Mouse (Mus musculus) intestine, embryonic 15.5 days (tissue): ENCODE measurements around the gene Hes1. TPM values are rescaled to one million over a fixed set of nuclear protein-coding genes. Genes with fewer than 3 reads are reported as not detected.

Experiments
- ATAC-seq: fragments of 200-750 bp; cut with Nextera tagmentation; 2 replicates; pipeline ENCODE4 v1.8.0; 2017; ENCODE audit warnings: moderate TSS enrichment, moderate library complexity
- H3K27ac ChIP-seq: fragments of 300-500 bp; sonication (generic); 2 replicates; pipeline ENCODE4 v1.5.1; 2015; ENCODE audit warnings: mild to moderate bottlenecking, inconsistent platforms
- H3K27me3 ChIP-seq: fragments of 300-500 bp; sonication (generic); replicated peaks from 2 replicates; pipeline ENCODE4 v1.6.1; 2015; ENCODE audit warnings: inconsistent platforms
- H3K36me3 ChIP-seq: fragments of 300-500 bp; sonication (generic); 2 replicates; pipeline ENCODE4 v1.6.1; 2015; ENCODE audit warnings: inconsistent platforms
- H3K4me1 ChIP-seq: fragments of 300-500 bp; sonication (generic); replicated peaks from 2 replicates; pipeline ENCODE4 v1.6.1; 2015; ENCODE audit warnings: inconsistent platforms
- H3K4me2 ChIP-seq: fragments of 300-500 bp; sonication (generic); replicated peaks from 2 replicates; pipeline ENCODE4 v1.6.1; 2015; ENCODE audit warnings: mild to moderate bottlenecking, inconsistent platforms
- H3K4me3 ChIP-seq: fragments of 300-500 bp; sonication (generic); replicated peaks from 2 replicates; pipeline ENCODE4 v1.5.1; 2015; ENCODE audit warnings: inconsistent platforms
- H3K9ac ChIP-seq: fragments of 300-500 bp; sonication (generic); 2 replicates; pipeline ENCODE4 v1.6.1; 2015; ENCODE audit warnings: inconsistent platforms
- H3K9me3 ChIP-seq: fragments of 300-500 bp; sonication (generic); 2 replicates; pipeline ENCODE4 v1.6.1; 2016; ENCODE audit warnings: inconsistent platforms
- WGBS: fragments of 180-500 bp; shearing (Covaris S2); methylation state at CpG from one replicate; pipeline ENCODE4 v1.1.7; 2015; 5-methylcytosine and 5-hydroxymethylcytosine counted together
- polyA plus RNA-seq: library from polyadenylated mRNA; unstranded; fragments of >200 nt; fragmentation: Nextera tagmentation; extraction: Ambion mirVana; gene quantifications from 2 replicates; pipeline ENCODE4 v1.2.1, GENCODE M21; 2015

Hes1 gene
- 55.7 and 67.4 TPM in 2 replicates for polyA plus RNA-seq

DNA sequence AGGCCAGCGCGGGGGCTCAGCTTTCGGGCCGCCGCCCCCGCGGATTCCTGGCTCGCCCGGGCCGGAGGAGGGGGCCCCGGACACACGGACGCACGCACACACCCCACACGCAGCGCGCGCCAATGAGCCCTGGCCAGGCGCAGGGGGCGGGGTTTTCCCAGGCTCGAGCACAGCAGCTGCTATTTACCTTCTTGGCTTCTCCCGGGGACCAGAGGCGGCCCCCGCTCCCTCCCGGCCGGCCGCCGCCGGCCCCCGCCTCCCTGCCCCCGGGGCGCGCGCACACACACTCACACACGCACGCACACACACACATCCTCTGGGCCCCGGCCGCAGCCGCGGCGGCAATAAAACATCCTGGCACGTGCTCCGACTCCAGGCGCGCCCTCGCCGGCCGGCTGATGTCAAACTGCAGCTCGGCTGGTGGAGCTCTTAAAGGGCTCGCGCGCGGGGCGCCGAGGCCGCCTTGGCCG, at the start of gene Hes1:
TSS of gene Hes1 (plus strand) at position 401 of the 470 bp plus-strand sequence.
- peak; percentile 87 for ATAC-seq
- under 1% methylated on average over 57 of the region's 57 CpGs for WGBS
- no peaks in the 10 kb centered on the region for H3K27me3 ChIP-seq
- H3K27ac ChIP-seq = peak within 1 kb of the TSS; percentile 99
- peak within 1 kb of the TSS; percentile 65 for H3K4me3 ChIP-seq
- H3K36me3 ChIP-seq = no peaks in the 10 kb centered on the region
- no peaks in the 10 kb centered on the region for H3K9me3 ChIP-seq
- H3K4me1 ChIP-seq = peaks cover 47% of the 10 kb centered on the region
- H3K4me2 ChIP-seq = peak within 1 kb of the TSS; percentile 89
- H3K9ac ChIP-seq = peak within 1 kb of the TSS; percentile 89

DNA sequence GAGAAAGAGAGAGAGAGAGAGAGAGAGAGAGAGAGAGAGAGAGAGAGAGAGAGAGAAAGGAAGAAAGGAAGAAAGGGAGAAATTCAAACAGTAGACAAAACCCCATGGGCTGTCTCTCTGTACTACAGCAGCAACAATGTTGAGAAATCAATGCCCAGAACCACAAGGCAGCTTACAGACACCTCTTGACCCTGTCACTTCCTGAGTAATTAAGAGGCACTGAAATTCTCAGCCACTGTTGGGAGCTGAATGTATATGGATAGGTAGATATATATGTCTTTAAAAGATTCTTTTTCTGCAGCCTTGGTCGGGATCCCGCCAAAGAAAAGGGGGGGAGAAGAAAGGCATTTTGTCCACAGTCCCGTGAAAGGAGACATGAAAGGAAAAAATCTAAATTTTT, 48.1 kb upstream of the Hes1 start:
- WGBS = 34% methylated on average over 3 of the region's 3 CpGs
- no peak for ATAC-seq
- no peak overlapping the region for H3K9ac ChIP-seq
- H3K4me2 ChIP-seq = no peak overlapping the region
- no peaks in the 10 kb centered on the region for H3K9me3 ChIP-seq
- peaks cover 21% of the 10 kb centered on the region for H3K4me1 ChIP-seq
- no peaks in the 10 kb centered on the region for H3K27me3 ChIP-seq
- no peak overlapping the region for H3K4me3 ChIP-seq
- no peak overlapping the region for H3K27ac ChIP-seq
- no peaks in the 10 kb centered on the region for H3K36me3 ChIP-seq

DNA sequence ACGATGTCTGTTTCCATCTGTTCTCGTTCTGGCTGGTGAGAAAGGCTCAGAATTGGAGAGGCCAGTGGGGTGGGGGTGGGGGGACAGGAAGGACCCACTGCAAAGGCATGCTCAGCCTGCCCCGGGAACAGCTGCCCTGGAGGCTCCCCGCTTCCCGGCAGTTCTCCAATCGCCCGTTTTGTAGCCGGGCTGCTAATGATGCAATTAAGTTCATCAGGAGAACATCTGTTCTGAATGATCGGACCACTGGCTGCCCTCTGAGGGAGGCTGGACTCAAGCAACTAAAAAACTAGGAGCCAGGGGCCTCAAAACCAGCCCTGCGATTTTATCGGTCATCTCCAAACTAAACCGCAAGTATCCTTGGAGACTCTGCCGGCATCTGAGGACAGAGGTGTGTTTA, 44.1 kb upstream of the Hes1 start:
- Histone ChIP-seq H3K9me3 (no peaks in the 10 kb centered on the region), H3K9ac (no peak overlapping the region), H3K36me3 (no peaks in the 10 kb centered on the region), H3K4me2 (peak overlapping the region; percentile 17), H3K27me3 (no peaks in the 10 kb centered on the region), H3K27ac (peak overlapping the region; percentile 44; the same call in 1 of the 2 replicates), H3K4me3 (no peak overlapping the region), H3K4me1 (peaks cover 21% of the 10 kb centered on the region)
- ATAC-seq = peak; percentile 42
- 26% methylated on average over 13 of the region's 13 CpGs for WGBS

DNA sequence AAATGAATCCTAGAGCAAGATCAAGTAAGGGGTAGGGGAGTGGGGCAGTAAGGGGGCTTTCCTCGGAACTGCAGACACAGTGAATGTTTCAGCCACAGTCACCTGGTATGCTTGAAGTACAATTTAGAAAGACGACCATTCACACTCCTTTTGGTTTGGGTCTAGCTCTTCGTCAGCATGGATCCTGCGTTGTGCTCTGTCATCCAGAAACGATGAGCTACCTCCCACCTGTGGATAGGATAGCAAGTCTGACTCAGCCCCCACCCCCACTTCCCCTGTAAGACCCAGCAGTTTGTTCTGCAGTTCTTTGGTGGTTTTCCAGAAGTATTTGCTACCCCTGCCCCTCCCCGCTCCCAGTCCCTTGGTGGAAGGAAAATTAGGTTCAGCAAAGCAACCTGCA, 41.8 kb upstream of the Hes1 start:
- Histone ChIP-seq H3K9ac (no peak overlapping the region), H3K36me3 (no peaks in the 10 kb centered on the region), H3K27ac (no peak overlapping the region), H3K9me3 (no peaks in the 10 kb centered on the region), H3K4me3 (no peak overlapping the region), H3K27me3 (no peaks in the 10 kb centered on the region), H3K4me1 (peaks cover 21% of the 10 kb centered on the region), H3K4me2 (no peak overlapping the region)
- 69% methylated on average over 6 of the region's 6 CpGs for WGBS
- ATAC-seq = no peak

DNA sequence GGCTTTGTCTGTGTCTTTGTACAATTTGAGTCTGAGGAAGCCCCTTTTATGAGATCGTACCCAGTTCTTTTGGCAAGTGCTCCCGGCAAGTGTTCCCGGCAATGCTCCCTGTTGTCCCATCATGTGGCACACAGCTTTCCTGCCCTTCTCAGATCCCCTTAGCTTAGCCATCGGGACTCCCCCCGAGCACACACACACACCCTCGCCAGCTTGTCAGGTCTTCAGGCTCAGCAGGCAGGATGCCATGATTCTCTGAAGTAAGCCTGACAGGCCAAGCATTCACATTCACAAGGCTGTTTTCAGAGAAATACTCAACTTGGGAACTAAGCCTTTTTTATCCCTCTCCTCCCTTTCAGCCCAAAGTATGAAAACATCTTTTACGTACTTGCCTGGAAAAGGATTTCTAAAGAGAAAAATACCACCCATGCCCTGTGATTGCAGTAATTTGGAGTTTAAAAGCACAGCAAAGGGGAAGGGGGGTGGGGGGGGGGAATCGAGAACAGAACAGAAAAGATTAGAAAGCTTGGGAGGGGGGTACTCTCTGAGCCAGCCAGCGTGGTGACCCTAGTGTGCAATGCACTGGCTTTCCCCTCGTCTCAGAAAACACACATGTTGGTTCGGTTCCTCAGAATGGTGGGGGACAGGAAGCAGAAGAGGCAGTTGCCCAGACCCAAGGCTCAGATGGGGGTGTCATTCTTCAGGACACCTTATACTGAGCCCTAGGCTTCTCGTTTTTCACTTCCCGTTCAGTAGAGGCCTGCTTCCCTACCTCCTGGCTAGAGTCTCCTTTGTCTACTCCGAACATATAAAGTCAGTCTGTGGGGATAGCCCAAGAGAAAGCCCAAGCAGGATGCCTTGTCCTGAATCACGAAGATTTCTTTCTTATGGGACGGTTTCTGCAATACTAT, 41.0 kb upstream of the Hes1 start:
- no peak overlapping the region for H3K27ac ChIP-seq
- H3K9ac ChIP-seq = no peak overlapping the region
- H3K36me3 ChIP-seq = no peaks in the 10 kb centered on the region
- WGBS = 80% methylated on average over 16 of the region's 16 CpGs
- H3K27me3 ChIP-seq = no peaks in the 10 kb centered on the region
- H3K4me3 ChIP-seq = no peak overlapping the region
- ATAC-seq = no peak
- peaks cover 23% of the 10 kb centered on the region for H3K4me1 ChIP-seq
- H3K9me3 ChIP-seq = no peaks in the 10 kb centered on the region
- H3K4me2 ChIP-seq = no peak overlapping the region

DNA sequence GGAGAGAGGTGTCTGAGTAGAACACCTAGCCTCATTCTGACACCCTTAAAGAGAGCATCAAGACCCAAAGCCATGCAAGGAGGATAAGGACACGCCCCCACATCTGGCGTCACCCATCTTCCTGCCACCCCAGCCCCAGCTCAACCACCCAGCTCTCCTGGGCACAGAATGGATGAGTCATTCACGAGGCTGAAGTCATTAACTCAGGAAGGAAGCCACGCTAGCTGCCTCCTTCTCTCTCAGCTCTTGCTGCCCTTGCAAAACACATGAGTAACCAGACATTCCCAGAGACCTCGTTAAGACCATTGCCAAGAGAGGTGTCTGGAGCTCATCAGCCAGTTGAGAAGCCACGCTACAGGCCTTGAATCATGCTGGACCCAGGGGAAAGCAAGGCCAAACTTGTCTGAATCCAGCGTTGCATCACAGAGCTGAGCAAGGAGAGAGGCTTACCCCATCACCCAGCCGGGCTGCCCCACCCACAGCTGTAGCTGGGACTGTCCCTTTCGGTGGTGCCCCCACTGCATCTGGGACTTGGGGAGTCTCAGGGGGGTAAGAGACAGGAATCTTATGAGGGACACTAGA, 39.4 kb upstream of the Hes1 start:
- peaks cover 17% of the 10 kb centered on the region for H3K4me1 ChIP-seq
- H3K27ac ChIP-seq = no peak overlapping the region
- 42% methylated on average over 9 of the region's 9 CpGs for WGBS
- H3K36me3 ChIP-seq = no peaks in the 10 kb centered on the region
- H3K4me3 ChIP-seq = no peak overlapping the region
- no peaks in the 10 kb centered on the region for H3K27me3 ChIP-seq
- 0 out of 2 replicates have a peak, but pooled peaks have one; percentile 16 for ATAC-seq
- H3K9ac ChIP-seq = no peak overlapping the region
- no peak overlapping the region for H3K4me2 ChIP-seq
- H3K9me3 ChIP-seq = no peaks in the 10 kb centered on the region

DNA sequence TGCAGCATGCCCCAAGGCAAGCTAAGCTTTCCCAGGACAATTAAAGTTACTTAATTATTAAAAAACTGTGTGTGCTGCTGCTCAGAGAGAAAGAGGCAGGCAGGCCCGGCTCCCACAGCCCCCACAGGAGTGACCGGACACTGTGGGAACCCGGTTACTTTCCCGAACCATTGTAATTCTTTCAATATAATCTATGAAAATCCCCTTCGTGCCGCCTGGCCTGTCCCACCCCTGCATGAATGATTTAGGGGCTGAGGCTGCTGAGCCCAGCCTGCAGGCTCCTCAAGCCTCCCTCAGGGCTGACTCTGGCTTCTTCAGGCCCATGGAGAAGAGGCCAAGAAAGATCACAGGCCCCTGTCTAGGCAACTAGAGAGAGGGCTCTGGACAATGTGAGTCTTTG, 36.0 kb upstream of the Hes1 start:
- Histone ChIP-seq H3K4me2 (no peak overlapping the region), H3K9me3 (no peaks in the 10 kb centered on the region), H3K9ac (no peak overlapping the region), H3K27me3 (no peaks in the 10 kb centered on the region), H3K36me3 (no peaks in the 10 kb centered on the region), H3K4me1 (peaks cover 9% of the 10 kb centered on the region; the same call in 1 of the 2 replicates), H3K27ac (no peak overlapping the region), H3K4me3 (no peak overlapping the region)
- ATAC-seq = no peak
- WGBS = 54% methylated on average over 6 of the region's 6 CpGs

DNA sequence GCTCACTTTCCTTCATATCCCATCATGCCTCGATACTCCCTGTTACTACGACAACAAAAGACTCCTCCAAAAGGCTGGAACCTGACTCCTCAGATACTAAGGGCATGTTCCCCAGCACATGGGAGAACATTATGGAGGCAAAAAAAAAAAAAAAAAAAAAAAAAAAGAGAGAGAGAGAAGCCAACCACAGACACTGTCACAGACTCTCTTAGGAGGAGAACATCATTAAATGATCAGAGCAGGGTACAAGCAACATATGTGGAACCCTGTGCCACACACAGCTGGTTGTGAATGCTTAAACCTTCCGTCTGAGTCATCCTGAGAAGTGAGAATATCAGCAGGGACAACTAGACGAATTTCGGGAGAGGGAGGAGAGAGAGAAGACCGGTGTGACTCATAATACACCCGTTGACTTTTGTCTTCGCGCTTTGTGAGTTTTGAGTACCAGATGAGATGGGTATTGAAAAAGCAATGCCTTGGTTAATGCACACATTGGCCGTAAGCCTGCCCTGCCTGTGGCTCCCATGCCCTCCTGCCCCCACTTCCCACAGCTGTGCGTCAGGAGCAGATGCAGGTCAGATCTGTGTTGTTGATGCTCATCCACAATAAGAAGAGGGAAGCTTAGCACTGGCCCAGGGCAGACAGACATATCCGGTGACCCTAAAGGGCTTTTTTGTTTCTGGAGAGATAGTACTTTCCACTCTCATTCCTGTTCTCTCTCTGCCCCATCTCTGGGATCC, 34.8 kb upstream of the Hes1 start:
- no peak for ATAC-seq
- Histone ChIP-seq H3K36me3 (no peaks in the 10 kb centered on the region), H3K4me3 (no peak overlapping the region), H3K27ac (no peak overlapping the region), H3K4me2 (no peak overlapping the region), H3K9me3 (no peaks in the 10 kb centered on the region), H3K4me1 (peaks cover 16% of the 10 kb centered on the region), H3K27me3 (no peaks in the 10 kb centered on the region), H3K9ac (no peak overlapping the region)
- 77% methylated on average over 12 of the region's 12 CpGs for WGBS

DNA sequence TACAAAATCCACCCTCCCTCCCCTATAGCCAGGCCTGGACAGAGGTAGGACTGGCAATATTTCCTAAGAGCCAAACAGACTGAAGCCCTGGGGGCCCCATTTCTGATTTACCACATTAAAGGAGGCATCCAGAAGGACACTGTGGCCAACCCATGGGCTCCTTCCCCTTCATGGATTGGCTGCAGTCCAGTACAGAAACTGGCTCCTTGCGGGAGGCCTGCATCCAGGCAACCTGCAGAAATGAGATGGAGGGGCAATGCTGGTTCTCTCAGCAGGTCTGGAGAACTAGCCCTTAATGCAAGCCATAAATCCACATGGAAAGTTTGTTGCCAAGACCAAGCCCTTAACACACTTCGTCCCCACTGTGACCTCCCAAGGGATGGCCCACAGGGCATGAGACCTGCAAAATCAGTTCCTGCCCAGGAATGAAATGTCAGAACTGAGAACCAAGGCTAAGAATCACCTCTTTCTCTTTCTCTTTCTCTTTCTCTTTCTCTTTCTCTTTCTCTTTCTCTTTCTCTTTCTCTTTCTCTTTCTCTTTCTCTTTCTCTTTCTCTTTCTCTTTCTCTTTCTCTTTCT, 31.8 kb upstream of the Hes1 start:
- H3K4me2 ChIP-seq = no peak overlapping the region
- no peak overlapping the region for H3K27ac ChIP-seq
- no peaks in the 10 kb centered on the region for H3K9me3 ChIP-seq
- H3K36me3 ChIP-seq = no peaks in the 10 kb centered on the region
- 66% methylated on average over 2 of the region's 2 CpGs for WGBS
- H3K27me3 ChIP-seq = no peaks in the 10 kb centered on the region
- H3K4me1 ChIP-seq = peaks cover 19% of the 10 kb centered on the region
- H3K9ac ChIP-seq = no peak overlapping the region
- ATAC-seq = no peak
- no peak overlapping the region for H3K4me3 ChIP-seq

DNA sequence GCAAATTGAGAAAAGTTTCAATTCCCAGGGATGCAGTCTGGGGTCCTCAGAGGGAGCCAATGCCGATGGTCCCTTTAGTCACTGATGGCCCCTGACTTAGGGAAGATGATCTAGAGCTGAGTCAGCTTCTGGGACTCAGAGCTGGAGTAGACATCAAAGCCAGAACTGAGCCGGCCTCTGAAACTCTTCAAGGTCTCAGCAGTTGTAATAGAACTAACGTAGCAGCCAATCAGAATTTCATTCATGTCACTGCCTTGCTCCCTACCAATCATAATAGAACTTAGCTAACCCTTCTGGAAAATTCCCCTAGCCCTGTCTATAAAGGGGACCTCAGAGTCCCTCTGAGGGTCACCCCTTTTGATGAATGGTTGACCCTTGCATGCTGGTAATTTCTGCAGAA, 30.8 kb upstream of the Hes1 start:
- Histone ChIP-seq H3K9ac (no peak overlapping the region), H3K36me3 (no peaks in the 10 kb centered on the region), H3K4me2 (no peak overlapping the region), H3K27ac (no peak overlapping the region), H3K9me3 (no peaks in the 10 kb centered on the region), H3K4me3 (no peak overlapping the region), H3K27me3 (no peaks in the 10 kb centered on the region), H3K4me1 (peaks cover 15% of the 10 kb centered on the region)
- 81% methylated on average over 3 of the region's 3 CpGs for WGBS
- no peak for ATAC-seq

DNA sequence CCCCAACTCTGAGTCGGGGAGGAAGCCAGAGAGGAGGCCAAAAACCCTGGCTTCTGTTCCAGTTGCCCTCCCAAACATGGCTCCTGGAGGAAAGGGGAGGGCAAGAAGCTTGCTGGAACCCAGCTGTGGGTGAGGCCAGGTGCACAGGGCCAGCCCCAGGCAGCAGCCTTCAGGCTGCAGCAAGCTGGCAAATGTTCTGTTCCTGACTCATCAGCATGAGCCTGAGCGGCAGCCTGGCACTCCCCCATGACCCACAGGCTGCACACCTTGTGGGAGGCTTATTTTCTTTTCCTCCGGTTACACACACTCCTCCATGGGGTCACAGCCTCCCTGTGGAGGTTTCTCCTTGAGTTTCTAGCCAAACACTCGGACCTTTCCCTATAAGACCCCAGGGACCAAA, 30.2 kb upstream of the Hes1 start:
- no peak overlapping the region; the same call in 1 of the 2 replicates for H3K27ac ChIP-seq
- H3K9me3 ChIP-seq = no peaks in the 10 kb centered on the region
- ATAC-seq = 0 out of 2 replicates have a peak, but pooled peaks have one; percentile 21
- peaks cover 14% of the 10 kb centered on the region for H3K4me1 ChIP-seq
- H3K27me3 ChIP-seq = no peaks in the 10 kb centered on the region
- H3K4me3 ChIP-seq = no peak overlapping the region
- no peaks in the 10 kb centered on the region for H3K36me3 ChIP-seq
- H3K4me2 ChIP-seq = no peak overlapping the region; the same call in 1 of the 2 replicates
- WGBS = 63% methylated on average over 4 of the region's 4 CpGs
- H3K9ac ChIP-seq = no peak overlapping the region

DNA sequence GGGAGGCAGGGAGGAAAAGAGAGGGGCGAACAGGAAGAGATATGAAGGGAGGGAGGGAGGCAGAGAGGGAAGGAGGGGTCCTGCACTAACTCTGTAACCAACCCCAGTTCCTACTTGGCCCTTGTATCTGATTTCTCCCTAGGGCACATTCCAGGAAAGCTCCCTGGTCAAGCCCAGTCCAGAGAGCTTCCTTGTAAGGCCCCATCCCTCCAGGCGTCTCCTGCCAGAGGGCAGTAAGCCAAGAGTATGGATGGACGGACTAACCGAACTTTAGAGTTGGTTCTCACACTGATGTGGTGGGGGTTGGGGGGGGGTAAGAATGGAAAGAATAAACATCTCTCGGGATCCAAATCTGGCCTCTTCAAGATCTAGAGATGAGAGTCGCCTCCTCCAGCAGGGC, 29.7 kb upstream of the Hes1 start:
- Histone ChIP-seq H3K27me3 (no peaks in the 10 kb centered on the region), H3K9ac (no peak overlapping the region), H3K9me3 (no peaks in the 10 kb centered on the region), H3K4me1 (peaks cover 18% of the 10 kb centered on the region), H3K36me3 (no peaks in the 10 kb centered on the region), H3K4me3 (no peak overlapping the region), H3K27ac (no peak overlapping the region), H3K4me2 (no peak overlapping the region; the same call in 1 of the 2 replicates)
- peak; percentile 49 for ATAC-seq
- 34% methylated on average over 6 of the region's 6 CpGs for WGBS
